Mouse (Mus musculus) heart, postnatal 14 days (tissue): ENCODE results near the gene Ggnbp2. TPM values are rescaled to one million over a fixed set of nuclear protein-coding genes. Genes with fewer than 3 reads are reported as not detected.
"Not testable (repeated sequence)": the region's sequence is repeated elsewhere in the genome, so short reads cannot be mapped to it uniquely, and the experiment has no call there.

ENCODE experiments used
- DNase-seq, 2 experiments: peaks; one replicate each; pipeline ENCODE4 v3.0.0; 2021 to 2022
- intact Hi-C: fragments of 180-260 bp; cut with DNase I; formaldehyde crosslinking; loops from one replicate; pipeline ENCODE4 v1.15.1; 2025
- total RNA-seq, 2 experiments: library from RNA; stranded (reverse); gene quantifications; 2 replicates each; pipeline ENCODE4 v1.2.3; 2021

Gene Ggnbp2
- total RNA-seq, 2 experiments from 2014 or later: 49.6 to 55.7 TPM

- peak; percentile 57 to 67 for DNase-seq
- intact Hi-C loops: no loop called here
Observed at GRCm38 (mm10) chr11:84880465-84880961, 9.9 kb upstream of the Ggnbp2 start.

- DNase-seq: peak; percentile 89 to 90
- intact Hi-C loops: no loop called here
Observed at GRCm38 (mm10) chr11:84879772-84880464, 9.3 kb upstream of the Ggnbp2 start, which contains the start of the genes Myo19 and Pigw. Myo19 (plus strand) TSS chr11:84880148. Pigw (minus strand) TSS chr11:84880285.

GRCm38 (mm10) chr11:84879007-84879771 is 8.6 kb upstream of the Ggnbp2 start:
- intact Hi-C loops: no loop called here

GRCm38 (mm10) chr11:84876020-84876419 is 5.4 kb upstream of the Ggnbp2 start:
- intact Hi-C loops, DNase-seq: not testable (repeated sequence)

More at GRCm38 (mm10) chr11:84879007-84879771, 8.6 kb upstream of the Ggnbp2 start:
- DNase-seq: no peak

- intact Hi-C loops: no loop called here
- DNase-seq: no peak
Observed at GRCm38 (mm10) chr11:84873042-84873833, 2.6 kb upstream of the Ggnbp2 start.

GRCm38 (mm10) chr11:84871548-84872069 is 992 bp upstream of the Ggnbp2 start:
- intact Hi-C loops: no loop called here
- no peak for DNase-seq

GRCm38 (mm10) chr11:84871046-84871445 is 429 bp upstream of the Ggnbp2 start:
- no peak for DNase-seq
- intact Hi-C loops: no loop called here

- intact Hi-C loops: loop anchor here (5.0 kb wide), 1 partner anchor 37 kb away; no protein-coding TSS in a partner anchor
- peak; percentile 92 to 95 for DNase-seq
Observed at GRCm38 (mm10) chr11:84869537-84870232, 932 bp downstream of the Ggnbp2 start.

- no peak for DNase-seq
- intact Hi-C loops: loop anchor here (5.0 kb wide), 1 partner anchor 37 kb away; no protein-coding TSS in a partner anchor
Observed at GRCm38 (mm10) chr11:84868786-84869259, 1.8 kb downstream of the Ggnbp2 start.

- intact Hi-C loops: loop anchor here (5.0 kb wide), 1 partner anchor 35 kb away; no protein-coding TSS in a partner anchor
- DNase-seq: no peak
Observed at GRCm38 (mm10) chr11:84867586-84867985, 3.0 kb downstream of the Ggnbp2 start.

- DNase-seq: no peak
- intact Hi-C loops: loop anchor here (5.0 kb wide), 1 partner anchor 33 kb away; no protein-coding TSS in a partner anchor
Observed at GRCm38 (mm10) chr11:84865268-84865667, 5.3 kb downstream of the Ggnbp2 start.

GRCm38 (mm10) chr11:84855285-84855684 is 15.3 kb downstream of the Ggnbp2 start:
- no peak for DNase-seq
- intact Hi-C loops: no loop called here

- no peak for DNase-seq
- intact Hi-C loops: no loop called here
Observed at GRCm38 (mm10) chr11:84847475-84848090, 23.0 kb downstream of the Ggnbp2 start.

- DNase-seq: no peak
- intact Hi-C loops: no loop called here
Observed at GRCm38 (mm10) chr11:84846741-84847474, 23.7 kb downstream of the Ggnbp2 start.

- no peak for DNase-seq
- intact Hi-C loops: loop anchor here (2.0 kb wide), 1 partner anchor 19 kb away; no protein-coding TSS in a partner anchor
Observed at GRCm38 (mm10) chr11:84839330-84839729, 31.3 kb downstream of the Ggnbp2 start.

GRCm38 (mm10) chr11:84829495-84829894 is 41.1 kb downstream of the Ggnbp2 start:
- intact Hi-C loops, DNase-seq: not testable (repeated sequence)

- peak; percentile 96 to 99 for DNase-seq
- intact Hi-C loops: no loop called here
Observed at GRCm38 (mm10) chr11:84828516-84829399, 41.9 kb downstream of the Ggnbp2 start, which contains the start of gene Dhrs11. Dhrs11 (minus strand) TSS chr11:84828994.
